Mouse (Mus musculus): ENCODE data around the gene Afmid. TPM values are rescaled to one million over a fixed set of nuclear protein-coding genes. Genes with fewer than 3 reads are reported as not detected.

Afmid gene
- total and polyA plus RNA-seq, 2 experiments from 2014 or later: 3.6 to 8.8 TPM

DNA sequence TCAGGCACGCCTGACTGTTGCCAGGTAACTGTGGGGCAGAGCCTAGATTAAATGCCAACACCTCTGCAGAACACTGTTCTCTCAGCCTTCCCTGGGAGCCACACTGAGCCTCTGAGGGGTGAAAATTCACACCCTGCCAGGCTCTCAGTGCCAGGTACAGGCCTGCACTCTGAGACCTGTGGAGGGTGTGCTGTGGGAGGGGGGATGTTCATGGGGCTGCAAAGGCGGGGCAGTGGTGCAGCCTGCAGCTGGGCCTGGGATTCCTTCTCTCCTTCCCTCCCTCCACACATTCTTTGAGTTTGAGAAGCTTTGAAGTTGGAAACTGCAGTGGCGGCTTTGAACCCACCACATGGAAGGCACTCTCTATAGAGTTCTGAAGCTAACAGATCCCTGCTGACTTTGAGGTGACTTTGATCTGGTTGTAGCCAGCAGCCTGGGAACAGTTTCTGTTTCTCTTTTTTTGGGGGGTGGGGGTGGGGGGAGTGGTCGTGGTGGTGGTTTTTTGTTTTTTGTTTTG is 31.6 kb upstream of the Afmid start:
- no peaks in the 10 kb centered on the region for H3K36me3 ChIP-seq (ENCODE audit: insufficient read depth)
- ATAC-seq: no peak
- H3K27me3 ChIP-seq (ENCODE audit: insufficient read depth, low read length): no peaks in the 10 kb centered on the region
- H3K4me3 ChIP-seq (ENCODE audit: low read depth, low read length): no peak overlapping the region
- no peak overlapping the region for H3K4me2 ChIP-seq (ENCODE audit: low read depth)
- no peak overlapping the region for H3K27ac ChIP-seq (ENCODE audit: low read depth, low read length)
- no peaks in the 10 kb centered on the region for H3K9me3 ChIP-seq (ENCODE audit: low read length)
- no peaks in the 10 kb centered on the region for H3K4me1 ChIP-seq (ENCODE audit: insufficient read depth)
- no peak for DNase-seq
- no peak overlapping the region for H3K9ac ChIP-seq
- 59% methylated on average over 4 of the region's 4 CpGs for WGBS
- no peak for TF ChIP-seq CTCF (IDR thresholded peaks at IDR 0.05; ENCODE audit: low read depth)

DNA sequence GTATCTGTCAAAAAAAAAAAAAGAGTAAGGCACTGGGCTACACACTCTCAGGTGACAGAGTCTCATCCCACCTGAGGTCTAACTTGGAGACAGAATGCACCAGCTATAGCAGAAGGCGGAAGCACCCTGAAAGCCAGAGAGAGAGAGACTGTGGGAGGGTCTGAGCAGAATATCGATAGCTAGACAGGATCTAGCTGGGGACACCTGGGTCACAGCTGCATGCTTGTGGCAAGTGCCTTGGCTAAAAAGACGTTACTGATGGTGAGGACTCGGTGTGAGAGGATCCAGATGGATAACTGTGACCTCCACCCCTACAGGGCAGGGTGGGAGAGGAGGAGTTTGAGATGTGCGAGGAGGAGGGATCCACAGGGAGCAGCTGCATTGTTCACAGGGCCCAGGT is 28.8 kb upstream of the Afmid start:
- 50% methylated on average over 5 of the region's 5 CpGs for WGBS

DNA sequence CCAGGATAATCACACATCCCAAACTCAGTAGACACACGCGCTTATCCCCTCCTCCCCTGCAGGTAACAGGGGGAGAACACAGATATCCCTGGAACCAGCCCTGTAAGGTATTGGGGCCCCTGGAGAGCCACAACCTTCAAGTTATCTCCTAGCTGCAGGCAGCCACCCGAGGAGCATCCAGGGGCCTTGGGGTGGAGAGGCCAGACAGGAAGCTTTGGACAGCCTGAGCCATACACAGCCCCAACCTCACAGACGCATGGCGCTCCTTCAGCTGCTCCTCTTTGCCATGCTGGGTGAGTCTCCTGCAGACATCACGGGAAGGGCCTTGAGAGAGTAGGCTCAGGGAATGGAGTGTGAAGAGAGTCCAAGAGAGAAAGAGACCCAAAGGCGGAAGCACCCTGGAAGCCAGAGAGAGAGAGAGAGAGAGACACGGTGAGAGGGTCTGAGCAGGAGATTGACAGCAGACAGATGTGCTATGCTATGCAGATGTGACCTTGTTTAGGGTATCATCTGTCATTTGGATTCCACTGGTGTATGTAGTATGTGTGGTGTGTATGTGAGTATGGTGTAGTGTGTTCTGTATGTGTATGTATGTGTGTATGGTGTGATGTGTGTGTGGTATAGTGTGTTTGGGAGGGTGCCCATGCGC is 28.1 kb upstream of the Afmid start, which contains the start of gene 6030468B19Rik:
Gene 6030468B19Rik, plus strand, starts transcription at position 150 of the 649 bp plus-strand sequence.
- Histone ChIP-seq H3K4me1 (ENCODE audit: insufficient read depth) (no peaks in the 10 kb centered on the region), H3K4me2 (ENCODE audit: low read depth) (no peak within 1 kb of the TSS), H3K4me3 (ENCODE audit: low read depth, low read length) (no peak within 1 kb of the TSS), H3K9me3 (ENCODE audit: low read length) (no peaks in the 10 kb centered on the region), H3K9ac (no peak within 1 kb of the TSS), H3K27me3 (ENCODE audit: insufficient read depth, low read length) (no peaks in the 10 kb centered on the region), H3K36me3 (ENCODE audit: insufficient read depth) (no peaks in the 10 kb centered on the region), H3K27ac (ENCODE audit: low read depth, low read length) (no peak within 1 kb of the TSS)
- 72% methylated on average over 9 of the region's 9 CpGs for WGBS
- ATAC-seq: no peak
- no peak for TF ChIP-seq CTCF (IDR thresholded peaks at IDR 0.05; ENCODE audit: low read depth)
- no peak for DNase-seq

More for the DNA sequence above, 28.8 kb upstream of the Afmid start:
- Histone ChIP-seq H3K4me2 (ENCODE audit: low read depth) (no peak overlapping the region), H3K9ac (no peak overlapping the region), H3K27ac (ENCODE audit: low read depth, low read length) (no peak overlapping the region), H3K4me3 (ENCODE audit: low read depth, low read length) (no peak overlapping the region), H3K36me3 (ENCODE audit: insufficient read depth) (no peaks in the 10 kb centered on the region), H3K9me3 (ENCODE audit: low read length) (no peaks in the 10 kb centered on the region), H3K4me1 (ENCODE audit: insufficient read depth) (no peaks in the 10 kb centered on the region), H3K27me3 (ENCODE audit: insufficient read depth, low read length) (no peaks in the 10 kb centered on the region)
- DNase-seq: no peak
- ATAC-seq: no peak
- no peak for TF ChIP-seq CTCF (IDR thresholded peaks at IDR 0.05; ENCODE audit: low read depth)

DNA sequence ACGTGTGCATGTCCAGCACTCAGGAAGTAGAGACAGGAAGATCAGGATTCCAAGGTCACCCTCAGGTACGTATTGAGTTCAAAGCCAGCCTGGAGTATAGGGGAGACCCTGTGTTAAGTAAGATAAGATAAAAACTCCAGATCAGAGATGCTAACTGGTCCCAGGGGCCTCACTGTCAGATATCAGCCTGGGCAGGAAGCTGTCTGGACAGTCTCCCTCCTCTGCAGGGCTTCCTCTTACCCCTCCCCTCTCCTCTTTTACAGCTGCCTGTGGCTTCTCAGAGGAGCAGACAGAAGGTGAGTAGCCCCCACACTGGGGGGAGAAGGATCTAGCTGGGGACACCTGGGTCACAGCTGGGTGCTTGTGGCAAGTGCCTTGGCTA is 27.6 kb upstream of the Afmid start:
- Histone ChIP-seq H3K36me3 (ENCODE audit: insufficient read depth) (no peaks in the 10 kb centered on the region), H3K4me1 (ENCODE audit: insufficient read depth) (no peaks in the 10 kb centered on the region), H3K27me3 (ENCODE audit: insufficient read depth, low read length) (no peaks in the 10 kb centered on the region), H3K4me3 (ENCODE audit: low read depth, low read length) (no peak overlapping the region), H3K27ac (ENCODE audit: low read depth, low read length) (no peak overlapping the region), H3K4me2 (ENCODE audit: low read depth) (no peak overlapping the region), H3K9ac (no peak overlapping the region), H3K9me3 (ENCODE audit: low read length) (no peaks in the 10 kb centered on the region)
- 68% methylated on average over 2 of the region's 2 CpGs for WGBS
- ATAC-seq (no peak), DNase-seq (no peak)
- no peak for TF ChIP-seq CTCF (IDR thresholded peaks at IDR 0.05; ENCODE audit: low read depth)

DNA sequence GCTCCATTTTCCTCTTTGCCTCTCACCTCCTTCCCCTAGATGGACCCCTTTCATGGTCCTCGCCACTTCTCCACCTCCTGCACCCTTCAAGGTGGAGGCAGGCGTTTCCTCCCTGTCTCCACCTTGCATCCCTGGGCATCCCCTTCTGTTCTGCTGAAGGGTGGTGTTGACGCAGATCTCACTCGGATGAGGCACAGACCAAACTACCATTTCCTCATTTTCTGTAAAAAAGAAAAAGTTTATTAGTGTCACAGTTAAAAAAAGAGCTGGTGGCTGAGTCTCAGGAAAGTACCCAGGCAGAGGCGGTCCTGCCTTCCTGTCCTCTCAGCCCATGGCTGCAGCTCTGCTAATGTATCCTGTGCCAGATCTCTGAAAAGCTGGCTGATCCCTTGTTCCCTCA is 26.6 kb upstream of the Afmid start:
- Histone ChIP-seq H3K27ac (ENCODE audit: low read depth, low read length) (no peak overlapping the region), H3K9me3 (ENCODE audit: low read length) (no peaks in the 10 kb centered on the region), H3K36me3 (ENCODE audit: insufficient read depth) (no peaks in the 10 kb centered on the region), H3K4me2 (ENCODE audit: low read depth) (no peak overlapping the region), H3K27me3 (ENCODE audit: insufficient read depth, low read length) (no peaks in the 10 kb centered on the region), H3K4me3 (ENCODE audit: low read depth, low read length) (no peak overlapping the region), H3K4me1 (ENCODE audit: insufficient read depth) (no peaks in the 10 kb centered on the region), H3K9ac (no peak overlapping the region)
- ATAC-seq: no peak
- TF ChIP-seq CTCF (IDR thresholded peaks at IDR 0.05; ENCODE audit: low read depth): no peak
- DNase-seq: no peak
- WGBS: 58% methylated on average over 5 of the region's 5 CpGs

DNA sequence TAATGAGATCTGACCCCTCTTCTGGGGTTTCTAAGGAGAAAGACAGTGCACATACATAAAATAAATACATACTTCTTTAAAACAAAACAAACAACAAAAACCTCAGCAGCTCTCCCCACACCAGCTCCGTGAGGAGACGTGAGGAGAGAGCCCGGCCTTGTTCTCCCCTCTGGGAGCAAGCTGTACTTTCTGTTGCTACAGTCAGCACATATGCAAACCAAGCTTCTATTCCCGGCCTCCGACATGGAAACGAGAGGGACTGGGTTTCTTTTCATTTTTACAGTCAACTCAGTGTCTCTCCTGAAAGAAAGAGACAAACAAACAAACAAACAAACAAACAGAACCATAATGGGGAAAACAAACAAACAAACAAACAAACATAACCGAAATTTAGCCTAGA is 25.7 kb upstream of the Afmid start:
- DNase-seq: no peak
- ATAC-seq: no peak
- no peak for TF ChIP-seq CTCF (IDR thresholded peaks at IDR 0.05; ENCODE audit: low read depth)
- 85% methylated on average over 7 of the region's 7 CpGs for WGBS
- Histone ChIP-seq H3K9me3 (ENCODE audit: low read length) (no peaks in the 10 kb centered on the region), H3K4me2 (ENCODE audit: low read depth) (no peak overlapping the region), H3K4me3 (ENCODE audit: low read depth, low read length) (no peak overlapping the region), H3K27ac (ENCODE audit: low read depth, low read length) (no peak overlapping the region), H3K36me3 (ENCODE audit: insufficient read depth) (no peaks in the 10 kb centered on the region), H3K9ac (no peak overlapping the region), H3K27me3 (ENCODE audit: insufficient read depth, low read length) (no peaks in the 10 kb centered on the region), H3K4me1 (ENCODE audit: insufficient read depth) (no peaks in the 10 kb centered on the region)

DNA sequence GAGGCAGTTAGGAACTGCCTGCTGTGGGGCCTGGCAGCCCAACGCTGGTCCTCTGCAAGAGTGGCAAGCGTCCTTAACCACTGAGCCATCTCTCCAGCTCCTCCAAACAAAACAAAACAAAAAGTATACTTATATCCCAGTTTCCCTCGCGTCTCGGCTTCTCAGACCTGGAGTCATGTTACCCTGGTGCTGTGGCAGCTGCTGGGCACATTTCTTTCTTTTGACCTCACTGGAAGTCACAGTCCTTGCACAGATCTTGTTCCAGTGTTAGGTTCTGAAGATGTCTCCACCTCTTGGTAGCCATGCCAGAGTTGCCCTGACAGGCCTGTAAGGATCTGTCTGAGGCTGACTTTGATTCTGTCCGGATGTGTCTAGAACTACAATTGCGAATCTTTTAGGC is 24.1 kb upstream of the Afmid start:
- Histone ChIP-seq H3K4me3 (ENCODE audit: low read depth, low read length) (no peak overlapping the region), H3K27me3 (ENCODE audit: insufficient read depth, low read length) (no peaks in the 10 kb centered on the region), H3K27ac (ENCODE audit: low read depth, low read length) (no peak overlapping the region), H3K36me3 (ENCODE audit: insufficient read depth) (no peaks in the 10 kb centered on the region), H3K4me2 (ENCODE audit: low read depth) (no peak overlapping the region), H3K4me1 (ENCODE audit: insufficient read depth) (no peaks in the 10 kb centered on the region), H3K9me3 (ENCODE audit: low read length) (no peaks in the 10 kb centered on the region), H3K9ac (no peak overlapping the region)
- WGBS: 76% methylated on average over 7 of the region's 7 CpGs
- no peak for ATAC-seq
- DNase-seq: no peak
- TF ChIP-seq CTCF (IDR thresholded peaks at IDR 0.05; ENCODE audit: low read depth): no peak
